In the genomic region with DNA sequence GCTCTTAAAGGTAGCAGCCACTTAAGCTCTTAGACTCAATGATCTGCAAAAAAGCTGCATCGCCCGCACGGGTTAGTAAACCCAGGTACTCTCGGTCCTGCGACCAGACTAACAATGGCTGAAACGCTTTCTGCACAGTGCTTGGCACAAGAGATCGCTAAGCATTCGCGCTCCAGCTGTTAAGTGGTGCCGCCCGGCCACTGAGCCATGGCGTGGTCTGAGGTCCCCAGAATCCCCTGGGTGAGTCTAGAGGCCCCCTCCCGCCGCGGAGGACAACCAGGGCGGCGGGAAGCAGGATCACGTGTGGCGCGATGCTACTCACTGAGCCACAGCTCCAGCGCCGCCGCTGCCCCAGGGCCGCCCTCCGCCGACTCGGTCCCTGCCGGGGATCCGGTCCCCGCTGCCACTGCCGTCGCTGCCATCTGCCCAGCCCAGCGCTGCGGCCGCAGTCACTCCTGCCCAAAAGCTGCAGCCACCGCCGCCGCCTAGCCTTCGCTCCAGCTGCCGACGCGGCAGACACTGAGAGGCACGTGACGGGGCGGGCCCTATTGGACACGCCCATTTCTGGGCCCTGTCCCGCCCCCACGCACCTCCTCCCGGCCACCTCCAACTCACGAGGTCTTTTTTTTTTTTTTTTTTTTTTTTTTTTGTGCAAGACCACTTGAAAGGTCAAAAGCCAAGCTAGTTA, we compare ENCODE assay signal across 8 mouse cellular contexts. TPM values are rescaled to one million over a fixed set of nuclear protein-coding genes. Genes with fewer than 3 reads are reported as not detected.
A peak's percentile ranks its signal among the peaks of the same experiment; 100 is the strongest.
DNase-seq lines count a peak whose midpoint lies in the region; ATAC-seq and TF ChIP-seq lines count a peak whose summit lies in the region.

Gene Gga2 (minus strand): TSS at position 556 of the 688 bp plus-strand sequence.

- H3K4me2 ChIP-seq in forebrain, embryonic 13.5 days: peak within 1 kb of the TSS; percentile 77
- H3K4me2 ChIP-seq in neural tube, embryonic 15.5 days: peak within 1 kb of the TSS; percentile 69

- ATAC-seq in forebrain, embryonic 13.5 days: peak; percentile 91
- ATAC-seq in neural tube, embryonic 15.5 days (ENCODE audit: low FRiP score): peak; percentile 92

- peak within 1 kb of the TSS; percentile 92 for H3K9ac ChIP-seq in forebrain, embryonic 13.5 days
- peak within 1 kb of the TSS; percentile 82 for H3K9ac ChIP-seq in neural tube, embryonic 15.5 days (replicated peaks)

- WGBS in forebrain, embryonic 13.5 days: under 1% methylated on average over 48 of the region's 50 CpGs
- WGBS in neural tube, embryonic 15.5 days: under 1% methylated on average over 45 of the region's 50 CpGs

- no peaks in the 10 kb centered on the region for H3K27me3 ChIP-seq in E14TG2a.4 (ENCODE audit: insufficient read depth, low read length)
- no peaks in the 10 kb centered on the region for H3K27me3 ChIP-seq in forebrain, embryonic 13.5 days
- H3K27me3 ChIP-seq in neural tube, embryonic 15.5 days (replicated peaks): no peaks in the 10 kb centered on the region

- DNase-seq in c-Kit-positive CD71-positive TER-119-positive erythroid progenitor cells, embryonic 14.5 days (ENCODE audit: low spot score): peak; percentile 84
- peak; percentile 91 to 92 for DNase-seq in heart, postnatal 10 days
- peak; percentile 87 for DNase-seq in layer of hippocampus, adult 11-12 months (ENCODE audit: low spot score)
- peak; percentile 87 to 89 for DNase-seq in lung, adult 18-20 months
- peak; percentile 89 for DNase-seq in testis, postnatal 14 days (ENCODE audit: low spot score)

- H3K36me3 ChIP-seq in E14TG2a.4 (ENCODE audit: insufficient read depth, low read length): peaks cover 19% of the 10 kb centered on the region
- H3K36me3 ChIP-seq in forebrain, embryonic 13.5 days (ENCODE audit: poor library complexity, severe bottlenecking): peaks cover 7% of the 10 kb centered on the region
- H3K36me3 ChIP-seq in neural tube, embryonic 15.5 days: no peaks in the 10 kb centered on the region

- no peak for TF ChIP-seq CTCF in E14TG2a.4 (conservative IDR thresholded peaks at IDR 0.05; ENCODE audit: low read length)

- H3K9me3 ChIP-seq in E14TG2a.4 (ENCODE audit: low read length): no peaks in the 10 kb centered on the region
- no peaks in the 10 kb centered on the region for H3K9me3 ChIP-seq in forebrain, embryonic 13.5 days (replicated peaks)
- H3K9me3 ChIP-seq in neural tube, embryonic 15.5 days (replicated peaks): no peaks in the 10 kb centered on the region

- peaks cover 49% of the 10 kb centered on the region for H3K4me1 ChIP-seq in E14TG2a.4 (replicated peaks; ENCODE audit: low read depth, low read length)
- H3K4me1 ChIP-seq in forebrain, embryonic 13.5 days: peaks cover 37% of the 10 kb centered on the region
- H3K4me1 ChIP-seq in neural tube, embryonic 15.5 days: peaks cover 43% of the 10 kb centered on the region

- H3K27ac ChIP-seq in forebrain, embryonic 13.5 days: peak within 1 kb of the TSS; percentile 87
- H3K27ac ChIP-seq in neural tube, embryonic 15.5 days (replicated peaks): peak within 1 kb of the TSS; percentile 91

- intact Hi-C loops in heart, postnatal 10 days (cut with DNase I): loop anchor here (1.0 kb wide), 1 partner anchor 45 kb away; no protein-coding TSS in a partner anchor

- H3K4me3 ChIP-seq in E14TG2a.4 (replicated peaks; ENCODE audit: low read length): peak within 1 kb of the TSS; percentile 93
- H3K4me3 ChIP-seq in forebrain, embryonic 13.5 days: peak within 1 kb of the TSS; percentile 80
- peak within 1 kb of the TSS; percentile 93 for H3K4me3 ChIP-seq in neural tube, embryonic 15.5 days (replicated peaks)

RNA-seq across cellular contexts. Expression of gene Gga2, which starts in this region (rescaled TPM):
- polyA plus RNA-seq in forebrain, embryonic 13.5 days (2015; fragmentation: Nextera tagmentation; extraction: Ambion mirVana): 54.8 and 61.2 TPM in 2 replicates
- total RNA-seq in heart, postnatal 10 days (2021): 10 to 100 TPM; 42.1 TPM
- 53.1 and 58.6 TPM in 2 replicates for polyA plus RNA-seq in neural tube, embryonic 15.5 days (2015; fragmentation: Nextera tagmentation; extraction: Ambion mirVana)

Comparison
In these comparisons a context has a peak if more than half of its experiments do, and no peak if none do; other contexts are left out.
1. Peak in every context shown above with its lines: DNase-seq, ATAC-seq, H3K4me3 ChIP-seq and H3K27ac ChIP-seq.